Mouse (Mus musculus) olfactory bulb, adult 2 months (tissue): ENCODE data around the gene Ccdc155.

Source experiments
- CTCF ChIP-seq: fragments of 200-500 bp; IDR thresholded peaks from 2 replicates; pipeline ENCODE4 v1.5.1; 2012; ENCODE audit warnings: low read depth, mild to moderate bottlenecking, low read length, moderate library complexity; ENCODE audit not compliant: insufficient read depth
- POLR2A ChIP-seq: fragments of 200-500 bp; IDR thresholded peaks from 2 replicates; pipeline ENCODE4 v1.6.1; 2012; ENCODE audit warnings: mild to moderate bottlenecking, low read depth, low read length, moderate library complexity; ENCODE audit not compliant: insufficient read depth

DNA sequence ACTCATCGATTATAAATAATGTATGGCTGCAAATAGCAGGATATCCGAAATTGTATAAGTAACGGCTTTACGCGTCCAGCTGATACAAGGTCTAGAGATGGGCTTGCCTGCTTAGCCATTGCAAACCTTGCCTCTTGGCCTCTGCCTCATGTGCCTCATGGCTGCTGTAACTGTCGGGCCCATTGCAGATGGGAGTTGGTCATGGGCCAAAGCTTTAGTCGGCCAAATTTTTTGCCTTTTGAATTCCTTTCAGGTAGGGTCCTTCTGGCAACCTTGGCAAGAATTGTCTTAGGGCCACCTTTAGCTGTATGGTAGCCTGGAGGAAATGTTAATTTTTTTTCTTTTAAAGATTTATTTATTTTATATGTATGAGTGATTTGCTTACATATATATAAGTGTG lies 20.1 kb upstream of the Ccdc155 start:
- TF ChIP-seq CTCF = no peak
- no peak for TF ChIP-seq POLR2A
